Mouse (Mus musculus): ENCODE data around the gene Tmem14a. TPM values are rescaled to one million over a fixed set of nuclear protein-coding genes. Genes with fewer than 3 reads are reported as not detected.
"Not testable (repeated sequence)": the region's sequence is repeated elsewhere in the genome, so short reads cannot be mapped to it uniquely, and the experiment has no call there.

Gene Tmem14a
- polyA plus RNA-seq, 1 experiment from 2014 or later, result 13.4 TPM

GRCm38 (mm10) chr1:21256391-21256790 lies 38.0 kb downstream of the Tmem14a start:
- Histone ChIP-seq H3K9ac (no peak overlapping the region), H3K4me3 (no peak overlapping the region), H3K4me2 (replicated peaks) (no peak overlapping the region), H3K27me3 (replicated peaks) (no peaks in the 10 kb centered on the region), H3K4me1 (no peaks in the 10 kb centered on the region), H3K9me3 (no peaks in the 10 kb centered on the region), H3K36me3 (no peaks in the 10 kb centered on the region), H3K27ac (no peak overlapping the region)
- no peak for ATAC-seq (ENCODE audit: low FRiP score, low read depth)
- WGBS, result 50% methylated on average over 3 of the region's 3 CpGs

GRCm38 (mm10) chr1:21256871-21257270 lies 38.5 kb downstream of the Tmem14a start:
- Histone ChIP-seq H3K36me3 (no peaks in the 10 kb centered on the region), H3K27me3 (replicated peaks) (no peaks in the 10 kb centered on the region), H3K4me2 (replicated peaks) (no peak overlapping the region), H3K9me3 (no peaks in the 10 kb centered on the region), H3K27ac (no peak overlapping the region), H3K4me1 (no peaks in the 10 kb centered on the region), H3K9ac (no peak overlapping the region), H3K4me3 (no peak overlapping the region)
- ATAC-seq (ENCODE audit: low FRiP score, low read depth), result no peak
- 80% methylated on average over 5 of the region's 5 CpGs for WGBS

GRCm38 (mm10) chr1:21259981-21260380 lies 41.6 kb downstream of the Tmem14a start:
- H3K27ac ChIP-seq; H3K4me3 ChIP-seq; H3K4me2 ChIP-seq (replicated peaks); H3K36me3 ChIP-seq; H3K27me3 ChIP-seq (replicated peaks); ATAC-seq (ENCODE audit: low FRiP score, low read depth); H3K9me3 ChIP-seq; H3K9ac ChIP-seq; H3K4me1 ChIP-seq: not testable (repeated sequence)
- WGBS, result 87% methylated on average over 8 of the region's 8 CpGs

- Histone ChIP-seq H3K27me3 (replicated peaks) (no peaks in the 10 kb centered on the region), H3K9me3 (no peaks in the 10 kb centered on the region), H3K4me1 (no peaks in the 10 kb centered on the region), H3K4me2 (replicated peaks) (no peak overlapping the region), H3K4me3 (no peak overlapping the region), H3K9ac (no peak overlapping the region), H3K27ac (no peak overlapping the region), H3K36me3 (no peaks in the 10 kb centered on the region)
- no peak for ATAC-seq (ENCODE audit: low FRiP score, low read depth)
- WGBS, result 93% methylated on average over 5 of the region's 5 CpGs
These were observed 44.0 kb downstream of the Tmem14a start for GRCm38 (mm10) chr1:21262401-21262800.

- Histone ChIP-seq H3K36me3 (no peaks in the 10 kb centered on the region), H3K4me3 (no peak overlapping the region), H3K4me2 (replicated peaks) (no peak overlapping the region), H3K4me1 (no peaks in the 10 kb centered on the region), H3K9me3 (no peaks in the 10 kb centered on the region), H3K27ac (no peak overlapping the region), H3K9ac (no peak overlapping the region), H3K27me3 (replicated peaks) (no peaks in the 10 kb centered on the region)
- no peak for ATAC-seq (ENCODE audit: low FRiP score, low read depth)
- WGBS, result 82% methylated on average over 4 of the region's 4 CpGs
These were observed 45.6 kb downstream of the Tmem14a start for GRCm38 (mm10) chr1:21263986-21264385.

GRCm38 (mm10) chr1:21264747-21265146 lies 46.4 kb downstream of the Tmem14a start:
- Histone ChIP-seq H3K27me3 (replicated peaks) (no peaks in the 10 kb centered on the region), H3K4me1 (no peaks in the 10 kb centered on the region), H3K4me3 (no peak overlapping the region), H3K27ac (no peak overlapping the region), H3K4me2 (replicated peaks) (no peak overlapping the region), H3K9me3 (no peaks in the 10 kb centered on the region), H3K9ac (no peak overlapping the region), H3K36me3 (no peaks in the 10 kb centered on the region)
- WGBS, result 80% methylated on average over 8 of the region's 8 CpGs
- no peak for ATAC-seq (ENCODE audit: low FRiP score, low read depth)

GRCm38 (mm10) chr1:21266766-21267165 lies 48.4 kb downstream of the Tmem14a start:
- no peak for ATAC-seq (ENCODE audit: low FRiP score, low read depth)
- Histone ChIP-seq H3K4me3 (no peak overlapping the region), H3K4me1 (no peaks in the 10 kb centered on the region), H3K27me3 (replicated peaks) (no peaks in the 10 kb centered on the region), H3K4me2 (replicated peaks) (no peak overlapping the region), H3K27ac (no peak overlapping the region), H3K36me3 (no peaks in the 10 kb centered on the region), H3K9me3 (no peaks in the 10 kb centered on the region), H3K9ac (no peak overlapping the region)
- WGBS, result 83% methylated on average over 1 of the region's 1 CpGs

GRCm38 (mm10) chr1:21267466-21267865 lies 49.1 kb downstream of the Tmem14a start:
- H3K4me1 ChIP-seq; H3K27ac ChIP-seq; H3K9me3 ChIP-seq; H3K27me3 ChIP-seq (replicated peaks); H3K4me2 ChIP-seq (replicated peaks); H3K9ac ChIP-seq; ATAC-seq (ENCODE audit: low FRiP score, low read depth); H3K4me3 ChIP-seq; H3K36me3 ChIP-seq: not testable (repeated sequence)
- WGBS, result 91% methylated on average over 7 of the region's 7 CpGs

GRCm38 (mm10) chr1:21271343-21272055 lies 53.1 kb downstream of the Tmem14a start:
- Histone ChIP-seq H3K4me3 (no peak overlapping the region), H3K27me3 (replicated peaks) (no peaks in the 10 kb centered on the region), H3K9ac (no peak overlapping the region), H3K9me3 (no peaks in the 10 kb centered on the region), H3K27ac (no peak overlapping the region), H3K36me3 (no peaks in the 10 kb centered on the region), H3K4me1 (no peaks in the 10 kb centered on the region), H3K4me2 (replicated peaks) (peak overlapping the region; percentile 52)
- ATAC-seq (ENCODE audit: low FRiP score, low read depth), result peak; percentile 79
- 23% methylated on average over 18 of the region's 18 CpGs for WGBS

- Histone ChIP-seq H3K9me3 (no peaks in the 10 kb centered on the region), H3K4me2 (replicated peaks) (peak overlapping the region; percentile 52), H3K27me3 (replicated peaks) (no peaks in the 10 kb centered on the region), H3K9ac (no peak overlapping the region), H3K27ac (no peak overlapping the region), H3K4me3 (no peak overlapping the region), H3K36me3 (no peaks in the 10 kb centered on the region), H3K4me1 (no peaks in the 10 kb centered on the region)
- WGBS, result 18% methylated on average over 14 of the region's 14 CpGs
- no peak for ATAC-seq (ENCODE audit: low FRiP score, low read depth)
These were observed 53.7 kb downstream of the Tmem14a start for GRCm38 (mm10) chr1:21272056-21272431.

GRCm38 (mm10) chr1:21273091-21273490 lies 54.7 kb downstream of the Tmem14a start:
- no peak for ATAC-seq (ENCODE audit: low FRiP score, low read depth)
- no peaks in the 10 kb centered on the region for H3K36me3 ChIP-seq
- H3K27ac ChIP-seq, result no peak overlapping the region
- H3K4me1 ChIP-seq, result no peaks in the 10 kb centered on the region
- no peak overlapping the region for H3K9ac ChIP-seq
- H3K9me3 ChIP-seq, result no peaks in the 10 kb centered on the region
- WGBS, result 93% methylated on average over 6 of the region's 6 CpGs
- no peak overlapping the region for H3K4me3 ChIP-seq
- H3K4me2 ChIP-seq (replicated peaks), result no peak overlapping the region
- no peaks in the 10 kb centered on the region for H3K27me3 ChIP-seq (replicated peaks)

GRCm38 (mm10) chr1:21274437-21275040 lies 56.2 kb downstream of the Tmem14a start:
- Histone ChIP-seq H3K27me3 (replicated peaks) (no peaks in the 10 kb centered on the region), H3K9me3 (no peaks in the 10 kb centered on the region), H3K27ac (no peak overlapping the region), H3K4me3 (no peak overlapping the region), H3K4me2 (replicated peaks) (no peak overlapping the region), H3K4me1 (no peaks in the 10 kb centered on the region), H3K36me3 (no peaks in the 10 kb centered on the region), H3K9ac (no peak overlapping the region)
- WGBS, result 79% methylated on average over 2 of the region's 2 CpGs
- ATAC-seq (ENCODE audit: low FRiP score, low read depth), result no peak

GRCm38 (mm10) chr1:21275366-21275765 lies 57.0 kb downstream of the Tmem14a start:
- H3K27me3 ChIP-seq (replicated peaks); H3K4me3 ChIP-seq; H3K36me3 ChIP-seq; H3K4me2 ChIP-seq (replicated peaks); H3K27ac ChIP-seq; H3K9ac ChIP-seq; H3K4me1 ChIP-seq; ATAC-seq (ENCODE audit: low FRiP score, low read depth); H3K9me3 ChIP-seq: not testable (repeated sequence)
- WGBS, result 89% methylated on average over 5 of the region's 5 CpGs

All from neural tube, embryonic 12.5 days (tissue).